Mouse (Mus musculus): ENCODE data around the gene Eif5a. TPM values are rescaled to one million over a fixed set of nuclear protein-coding genes. Genes with fewer than 3 reads are reported as not detected.

Gene Eif5a
- polyA plus RNA-seq (2012; ENCODE audit: insufficient read depth, low replicate concordance) = 2,079 and 2,119 TPM in 2 replicates

GRCm38 (mm10) chr11:69921114-69922011, at the start of gene Eif5a:
TSS of gene Eif5a (minus strand) at chr11:69921958.
- TF ChIP-seq GATA1 (IDR thresholded peaks at IDR 0.05; ENCODE audit: borderline replicate concordance, low read length) (no peak), FLI1 (IDR thresholded peaks at IDR 0.05; ENCODE audit: low read length) (no peak)
- peaks cover 31% of the 10 kb centered on the region for H3K36me3 ChIP-seq (replicated peaks; ENCODE audit: low read length)
- H3K9me3 ChIP-seq = no peaks in the 10 kb centered on the region
- peak within 1 kb of the TSS; percentile 99 for H3K4me3 ChIP-seq (replicated peaks)
- no peaks in the 10 kb centered on the region for H3K27me3 ChIP-seq (replicated peaks)
- H3K4me1 ChIP-seq = peaks cover 52% of the 10 kb centered on the region

- Histone ChIP-seq H3K9me3 (no peaks in the 10 kb centered on the region), H3K36me3 (replicated peaks; ENCODE audit: low read length) (peaks cover 81% of the 10 kb centered on the region), H3K4me1 (peaks cover 17% of the 10 kb centered on the region), H3K27me3 (replicated peaks) (peaks cover 16% of the 10 kb centered on the region), H3K4me3 (replicated peaks) (no peak overlapping the region)
- no peak for TF ChIP-seq FLI1 (IDR thresholded peaks at IDR 0.05; ENCODE audit: low read length)
- no peak for TF ChIP-seq GATA1 (IDR thresholded peaks at IDR 0.05; ENCODE audit: borderline replicate concordance, low read length)
Measured at GRCm38 (mm10) chr11:69970775-69971174, 49.0 kb upstream of the Eif5a start.

GRCm38 (mm10) chr11:69970222-69970621, 48.5 kb upstream of the Eif5a start:
- Histone ChIP-seq H3K9me3 (no peaks in the 10 kb centered on the region), H3K4me1 (peaks cover 22% of the 10 kb centered on the region), H3K4me3 (replicated peaks) (no peak overlapping the region), H3K36me3 (replicated peaks; ENCODE audit: low read length) (peaks cover 76% of the 10 kb centered on the region), H3K27me3 (replicated peaks) (peaks cover 21% of the 10 kb centered on the region)
- TF ChIP-seq GATA1 (IDR thresholded peaks at IDR 0.05; ENCODE audit: borderline replicate concordance, low read length) = no peak
- TF ChIP-seq FLI1 (IDR thresholded peaks at IDR 0.05; ENCODE audit: low read length) = no peak

GRCm38 (mm10) chr11:69968793-69969192, 47.0 kb upstream of the Eif5a start:
- no peak overlapping the region for H3K4me3 ChIP-seq (replicated peaks)
- no peaks in the 10 kb centered on the region for H3K9me3 ChIP-seq
- H3K36me3 ChIP-seq (replicated peaks; ENCODE audit: low read length) = peaks cover 61% of the 10 kb centered on the region
- H3K4me1 ChIP-seq = peaks cover 32% of the 10 kb centered on the region
- H3K27me3 ChIP-seq (replicated peaks) = peaks cover 34% of the 10 kb centered on the region
- TF ChIP-seq GATA1 (IDR thresholded peaks at IDR 0.05; ENCODE audit: borderline replicate concordance, low read length) = no peak
- TF ChIP-seq FLI1 (IDR thresholded peaks at IDR 0.05; ENCODE audit: low read length) = no peak

GRCm38 (mm10) chr11:69966860-69967517, 45.2 kb upstream of the Eif5a start:
- peaks cover 48% of the 10 kb centered on the region for H3K27me3 ChIP-seq (replicated peaks)

GRCm38 (mm10) chr11:69966006-69966859, 44.5 kb upstream of the Eif5a start:
- Histone ChIP-seq H3K4me1 (peaks cover 35% of the 10 kb centered on the region), H3K9me3 (no peaks in the 10 kb centered on the region), H3K27me3 (replicated peaks) (peaks cover 51% of the 10 kb centered on the region), H3K36me3 (replicated peaks; ENCODE audit: low read length) (peaks cover 36% of the 10 kb centered on the region), H3K4me3 (replicated peaks) (peak overlapping the region; percentile 88)
- TF ChIP-seq GATA1 (IDR thresholded peaks at IDR 0.05; ENCODE audit: borderline replicate concordance, low read length) = no peak
- TF ChIP-seq FLI1 (IDR thresholded peaks at IDR 0.05; ENCODE audit: low read length) = no peak

More at GRCm38 (mm10) chr11:69966860-69967517, 45.2 kb upstream of the Eif5a start:
- Histone ChIP-seq H3K9me3 (no peaks in the 10 kb centered on the region), H3K4me1 (peaks cover 28% of the 10 kb centered on the region), H3K36me3 (replicated peaks; ENCODE audit: low read length) (peaks cover 43% of the 10 kb centered on the region), H3K4me3 (replicated peaks) (peak overlapping the region; percentile 88)
- TF ChIP-seq FLI1 (IDR thresholded peaks at IDR 0.05; ENCODE audit: low read length) (no peak), GATA1 (IDR thresholded peaks at IDR 0.05; ENCODE audit: borderline replicate concordance, low read length) (no peak)

GRCm38 (mm10) chr11:69965271-69966005, 43.7 kb upstream of the Eif5a start:
- TF ChIP-seq FLI1 (IDR thresholded peaks at IDR 0.05; ENCODE audit: low read length) (no peak), GATA1 (IDR thresholded peaks at IDR 0.05; ENCODE audit: borderline replicate concordance, low read length) (no peak)
- Histone ChIP-seq H3K4me3 (replicated peaks) (peak overlapping the region; percentile 88), H3K27me3 (replicated peaks) (peaks cover 57% of the 10 kb centered on the region)

GRCm38 (mm10) chr11:69964650-69965270, 43.0 kb upstream of the Eif5a start, which contains the start of gene Cldn7:
TSS of gene Cldn7 (plus strand) at chr11:69964779.
- Histone ChIP-seq H3K27me3 (replicated peaks) (peaks cover 59% of the 10 kb centered on the region), H3K9me3 (no peaks in the 10 kb centered on the region), H3K36me3 (replicated peaks; ENCODE audit: low read length) (peaks cover 24% of the 10 kb centered on the region), H3K4me3 (replicated peaks) (no peak within 1 kb of the TSS), H3K4me1 (peaks cover 43% of the 10 kb centered on the region)
- TF ChIP-seq FLI1 (IDR thresholded peaks at IDR 0.05; ENCODE audit: low read length) = no peak
- no peak for TF ChIP-seq GATA1 (IDR thresholded peaks at IDR 0.05; ENCODE audit: borderline replicate concordance, low read length)

More at GRCm38 (mm10) chr11:69965271-69966005, 43.7 kb upstream of the Eif5a start:
- no peaks in the 10 kb centered on the region for H3K9me3 ChIP-seq
- peaks cover 43% of the 10 kb centered on the region for H3K4me1 ChIP-seq
- H3K36me3 ChIP-seq (replicated peaks; ENCODE audit: low read length) = peaks cover 30% of the 10 kb centered on the region

Measured in megakaryocyte, embryonic 14.5 days (primary cell).